Mouse (Mus musculus) left cerebral cortex, postnatal 36 days (tissue): ENCODE results near the gene Vmn1r121. TPM values are rescaled to one million over a fixed set of nuclear protein-coding genes. Genes with fewer than 3 reads are reported as not detected.
"Not testable (repeated sequence)": the region's sequence is repeated elsewhere in the genome, so short reads cannot be mapped to it uniquely, and the experiment has no call there.

Experiments
- DNase-seq, 2 experiments: peaks; one replicate each; pipeline ENCODE4 v3.0.0; 2021 to 2022; ENCODE audit warnings: low spot score in 2 of 2, mixed read lengths in 1 of 2
- intact Hi-C: fragments of 180-260 bp; cut with DNase I; formaldehyde crosslinking; loops from one replicate; pipeline ENCODE4 v1.15.1; 2025
- total RNA-seq, 2 experiments: library from RNA; stranded (reverse); gene quantifications; 2 replicates each; pipeline ENCODE4 v1.2.3; 2021

Vmn1r121 gene
- not detected for total RNA-seq

GRCm38 (mm10) chr7:21098413-21098812 lies at the start of gene Vmn1r121:
Gene Vmn1r121 (minus strand): TSS chr7:21098513.
- DNase-seq, intact Hi-C loops: not testable (repeated sequence)

GRCm38 (mm10) chr7:21134028-21134427 lies 35.7 kb upstream of the Vmn1r121 start, which contains the start of gene Vmn1r122:
Gene Vmn1r122 (minus strand): TSS chr7:21134128.
- intact Hi-C loops, DNase-seq: not testable (repeated sequence)

- DNase-seq, intact Hi-C loops: not testable (repeated sequence)
Measured at GRCm38 (mm10) chr7:21053684-21054083, 44.6 kb downstream of the Vmn1r121 start, which contains the start of gene Vmn1r120. Gene Vmn1r120 (minus strand): TSS chr7:21053784.

Other genes with a start within 250 kb of the Vmn1r121 start
- not detected for gene Vmn1r116, start 226.3 kb downstream of the Vmn1r121 start, total RNA-seq
- not detected for gene Vmn1r117, start 214.4 kb downstream of the Vmn1r121 start, total RNA-seq
- not detected for gene Vmn1r118, start 186.2 kb downstream of the Vmn1r121 start, total RNA-seq
- not detected for gene Vmn1r119, start 86.1 kb downstream of the Vmn1r121 start, total RNA-seq
- not detected for gene Vmn1r120, start 44.7 kb downstream of the Vmn1r121 start, total RNA-seq
- not detected for gene Vmn1r122, start 35.6 kb upstream of the Vmn1r121 start, total RNA-seq
- gene Vmn1r123, start 63.7 kb upstream of the Vmn1r121 start, total RNA-seq: not detected
- not detected for gene Gm5157, start 91.9 kb upstream of the Vmn1r121 start, total RNA-seq
- gene Vmn1r124, start 162.1 kb upstream of the Vmn1r121 start, total RNA-seq: not detected
- gene Vmn1r125, start 173.7 kb upstream of the Vmn1r121 start, total RNA-seq: not detected
- gene Vmn1r126, start 203.0 kb upstream of the Vmn1r121 start, total RNA-seq: not detected
- not detected for gene Vmn1r127, start 221.3 kb upstream of the Vmn1r121 start, total RNA-seq